Mouse (Mus musculus) central nervous system, embryonic 14 days (tissue): ENCODE data around the gene Trmt61a. TPM values are rescaled to one million over a fixed set of nuclear protein-coding genes. Genes with fewer than 3 reads are reported as not detected.

Experiments used
- polyA plus RNA-seq: library from polyadenylated mRNA; depleted of rRNA; stranded (reverse); fragments of >200 nt; gene quantifications from 2 replicates; pipeline ENCODE4 v1.2.3, GENCODE M21; 2012; rRNA removed

The Trmt61a gene
- polyA plus RNA-seq = 21.6 and 21.8 TPM in 2 replicates

DNA sequence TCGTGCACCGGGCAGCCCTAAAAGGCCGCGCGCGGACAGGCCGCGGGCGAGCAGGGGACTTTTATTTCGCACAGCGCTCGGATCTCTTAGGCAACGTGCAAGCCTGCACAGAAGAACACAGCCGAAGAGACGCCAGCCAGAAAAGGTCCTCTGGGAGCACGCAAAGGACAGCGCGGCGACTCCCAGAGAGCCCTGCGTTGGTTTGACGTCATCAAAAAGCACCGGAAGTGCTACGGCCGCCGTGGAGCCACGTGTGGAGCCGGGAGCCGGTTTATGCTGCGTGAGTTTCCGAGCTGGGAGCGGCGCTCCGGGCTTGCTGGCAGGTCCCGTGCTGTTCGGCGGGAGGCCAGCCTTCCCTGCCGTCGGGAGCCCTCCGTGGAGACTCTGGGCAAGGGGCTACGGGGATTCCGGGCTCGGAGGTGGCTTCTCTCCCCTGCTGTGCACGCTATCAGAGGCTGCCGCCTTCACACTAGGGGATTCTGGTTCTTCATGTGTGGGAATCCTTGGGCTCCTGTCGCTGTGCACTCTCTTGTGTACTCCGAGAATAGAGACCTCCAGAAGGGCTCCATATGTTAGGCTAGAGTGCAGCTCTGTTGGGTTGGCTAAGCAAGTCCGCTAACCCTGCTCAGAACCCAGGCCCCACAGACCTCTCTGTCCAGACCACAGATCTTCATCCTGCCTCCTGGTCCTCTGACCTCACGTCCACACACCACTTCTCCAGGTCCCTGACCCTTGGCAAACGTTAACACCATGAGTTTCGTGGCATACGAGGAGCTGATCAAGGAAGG is at the start of gene Trmt61a:
Gene Trmt61a (plus strand): TSS at position 224 of the 788 bp plus-strand sequence.

DNA sequence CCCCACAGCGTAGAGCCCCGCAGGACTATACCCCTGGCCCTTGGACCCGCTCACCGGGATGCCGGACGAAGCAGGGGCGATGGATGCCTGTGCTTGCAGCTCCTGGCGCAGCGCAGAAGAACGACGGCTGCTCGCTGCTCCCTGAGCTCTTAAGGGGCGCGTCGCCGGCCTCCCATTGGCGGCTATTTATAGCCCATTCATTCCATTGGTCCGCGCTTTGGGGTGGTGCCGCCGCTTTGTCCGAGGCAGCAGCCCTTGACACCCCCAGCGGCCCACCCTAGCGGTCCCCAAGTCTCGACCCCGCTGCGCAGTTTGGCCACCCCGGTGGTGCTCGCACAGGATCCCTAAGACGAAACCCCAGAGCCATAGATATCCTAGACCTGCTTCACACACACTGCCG is 5.7 kb upstream of the Trmt61a start, which contains the start of gene Ckb:
Gene Ckb (minus strand): TSS at position 163 of the 400 bp plus-strand sequence.

DNA sequence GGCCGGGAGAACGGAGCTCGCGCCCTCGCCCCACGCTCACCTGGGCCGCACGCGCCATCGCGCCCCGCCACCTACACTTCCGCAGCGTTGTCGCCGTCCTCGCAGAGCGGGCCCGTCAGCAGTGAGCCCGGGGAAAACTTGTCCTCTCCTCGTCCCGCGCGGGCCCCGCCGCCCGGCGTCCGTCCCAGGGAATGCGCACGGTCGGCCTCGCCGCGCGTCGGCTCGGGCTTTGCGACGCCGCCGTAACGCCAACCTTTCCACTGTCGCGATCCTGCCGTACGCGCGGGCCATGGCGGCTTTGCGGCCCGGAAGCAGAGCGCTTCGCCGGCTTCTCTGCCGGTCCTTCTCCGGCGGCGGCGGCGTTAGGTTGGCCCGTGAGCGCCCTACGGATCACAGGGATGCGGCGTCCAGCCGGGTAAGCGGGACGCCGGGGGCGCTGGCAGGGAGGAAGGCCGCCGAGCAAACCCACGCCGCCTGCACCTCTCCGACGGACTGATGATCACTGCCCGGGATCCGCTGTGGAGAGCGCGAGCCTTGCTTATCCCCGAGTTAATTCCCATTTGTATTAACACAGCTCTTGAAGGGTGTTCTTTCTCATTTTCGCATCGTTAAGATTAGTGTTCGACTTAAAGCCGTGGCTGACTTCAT is 35.2 kb downstream of the Trmt61a start, which contains the start of the genes Bag5 and Apopt1:
Gene Bag5 (minus strand): TSS at position 254 of the 648 bp plus-strand sequence.
Gene Apopt1 (plus strand): TSS at position 258 of the 648 bp plus-strand sequence.

Other genes starting within 250 kb of the Trmt61a start
- gene Tnfaip2, start 235.6 kb upstream of the Trmt61a start, polyA plus RNA-seq = 1.0 and 3.3 TPM in 2 replicates
- 1.7 and 5.6 TPM in 2 replicates for gene Gm266, start 192.3 kb upstream of the Trmt61a start, polyA plus RNA-seq
- 146 and 153 TPM in 2 replicates for gene Eif5, start 140.1 kb upstream of the Trmt61a start, polyA plus RNA-seq
- 98.0 and 106 TPM in 2 replicates for gene Mark3, start 103.6 kb upstream of the Trmt61a start, polyA plus RNA-seq
- 1,204 and 1,602 TPM in 2 replicates for gene Ckb, start 5.8 kb upstream of the Trmt61a start, polyA plus RNA-seq
- gene Bag5, start 35.2 kb downstream of the Trmt61a start, polyA plus RNA-seq = 41.1 and 43.8 TPM in 2 replicates
- gene Apopt1, start 35.2 kb downstream of the Trmt61a start, polyA plus RNA-seq = 36.8 and 37.8 TPM in 2 replicates
- gene Klc1, start 80.7 kb downstream of the Trmt61a start, polyA plus RNA-seq = 610 TPM in 2 replicates
- gene Xrcc3, start 135.8 kb downstream of the Trmt61a start, polyA plus RNA-seq = 9.4 and 11.8 TPM in 2 replicates
- gene Zfyve21, start 136.1 kb downstream of the Trmt61a start, polyA plus RNA-seq = 33.6 and 45.1 TPM in 2 replicates
- gene Ppp1r13b, start 230.0 kb downstream of the Trmt61a start, polyA plus RNA-seq = 21.7 and 25.5 TPM in 2 replicates